Mouse (Mus musculus) limb, embryonic 13.5 days (tissue): ENCODE data around the gene Tceal9. TPM values are rescaled to one million over a fixed set of nuclear protein-coding genes. Genes with fewer than 3 reads are reported as not detected.
"Not testable (repeated sequence)": the region's sequence is repeated elsewhere in the genome, so short reads cannot be mapped to it uniquely, and the experiment has no call there.

Experiments used
- ATAC-seq: fragments of 200-750 bp; cut with Nextera tagmentation; 2 replicates; pipeline ENCODE4 v1.8.0; 2017; ENCODE audit warnings: low read depth, moderate number of reproducible peaks, moderate TSS enrichment; ENCODE audit not compliant: low FRiP score
- H3K27ac ChIP-seq: fragments of 300-500 bp; sonication (generic); 2 replicates; pipeline ENCODE4 v1.5.1; 2015; ENCODE audit warnings: inconsistent platforms, mild to moderate bottlenecking, moderate library complexity
- H3K27me3 ChIP-seq: fragments of 300-500 bp; sonication (generic); 2 replicates; pipeline ENCODE4 v1.6.1; 2015; ENCODE audit warnings: mild to moderate bottlenecking, inconsistent platforms
- H3K36me3 ChIP-seq: fragments of 300-500 bp; sonication (generic); 2 replicates; pipeline ENCODE4 v1.6.1; 2015; ENCODE audit warnings: inconsistent platforms, mild to moderate bottlenecking, moderate library complexity
- H3K4me1 ChIP-seq: fragments of 300-500 bp; sonication (generic); 2 replicates; pipeline ENCODE4 v1.6.1; 2015; ENCODE audit warnings: inconsistent platforms
- H3K4me2 ChIP-seq: fragments of 300-500 bp; sonication (generic); replicated peaks from 2 replicates; pipeline ENCODE4 v1.6.1; 2015; ENCODE audit warnings: inconsistent platforms, mild to moderate bottlenecking, moderate library complexity
- H3K4me3 ChIP-seq: fragments of 300-500 bp; sonication (generic); 2 replicates; pipeline ENCODE4 v1.5.1; 2015; ENCODE audit warnings: moderate library complexity, mild to moderate bottlenecking, inconsistent platforms
- H3K9ac ChIP-seq: fragments of 300-500 bp; sonication (generic); 2 replicates; pipeline ENCODE4 v1.6.1; 2015; ENCODE audit warnings: mild to moderate bottlenecking, inconsistent platforms
- H3K9me3 ChIP-seq: fragments of 300-500 bp; sonication (generic); 2 replicates; pipeline ENCODE4 v1.6.1; 2016; ENCODE audit warnings: inconsistent platforms
- WGBS: fragments of 180-500 bp; shearing (Covaris S2); methylation state at CpG from one replicate; pipeline ENCODE4 v1.1.7; 2015; 5-methylcytosine and 5-hydroxymethylcytosine counted together
- polyA plus RNA-seq: library from polyadenylated mRNA; unstranded; fragments of >200 nt; fragmentation: Nextera tagmentation; extraction: Ambion mirVana; gene quantifications from 2 replicates; pipeline ENCODE4 v1.2.1, GENCODE M21; 2015

Tceal9 gene
- polyA plus RNA-seq, 1 experiment from 2014 or later = 709 TPM

- Histone ChIP-seq H3K9ac (no peak overlapping the region), H3K4me1 (no peaks in the 10 kb centered on the region), H3K27ac (no peak overlapping the region), H3K27me3 (0 out of 2 replicates have a peak, but pooled peaks cover 4% of the 10 kb centered on the region), H3K4me2 (no peak overlapping the region), H3K9me3 (no peaks in the 10 kb centered on the region), H3K4me3 (no peak overlapping the region), H3K36me3 (no peaks in the 10 kb centered on the region)
- no peak for ATAC-seq
- 49% methylated on average over 3 of the region's 3 CpGs for WGBS
Measured at GRCm38 (mm10) chrX:136238118-136238517, 6.8 kb upstream of the Tceal9 start.

DNA sequence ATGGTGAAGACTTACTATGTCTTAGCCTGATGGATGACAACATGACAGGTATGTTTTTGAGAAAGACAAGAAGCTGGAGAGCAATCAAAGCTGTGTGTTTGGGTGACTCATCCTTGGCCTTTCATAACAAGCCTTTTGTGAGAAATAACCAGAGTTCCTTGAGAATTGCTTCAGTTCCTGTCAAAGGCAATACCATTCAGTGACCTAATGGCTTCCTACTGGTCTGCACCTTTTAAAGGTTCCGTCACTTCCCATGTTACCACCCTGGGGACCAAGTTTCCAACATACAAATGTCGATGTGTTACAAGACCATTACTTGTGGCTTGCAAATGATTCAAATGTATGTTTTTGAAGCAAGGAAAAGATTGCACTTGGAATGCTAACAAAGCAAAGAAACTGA, 1.7 kb upstream of the Tceal9 start:
- Histone ChIP-seq H3K27ac (no peak overlapping the region), H3K9ac (no peak overlapping the region), H3K4me1 (peaks cover 3% of the 10 kb centered on the region; the same call in 1 of the 2 replicates), H3K4me3 (no peak overlapping the region), H3K9me3 (no peaks in the 10 kb centered on the region), H3K36me3 (no peaks in the 10 kb centered on the region), H3K27me3 (0 out of 2 replicates have a peak, but pooled peaks cover 8% of the 10 kb centered on the region), H3K4me2 (peak overlapping the region; percentile 60)
- 69% methylated on average over 2 of the region's 2 CpGs for WGBS
- no peak for ATAC-seq

DNA sequence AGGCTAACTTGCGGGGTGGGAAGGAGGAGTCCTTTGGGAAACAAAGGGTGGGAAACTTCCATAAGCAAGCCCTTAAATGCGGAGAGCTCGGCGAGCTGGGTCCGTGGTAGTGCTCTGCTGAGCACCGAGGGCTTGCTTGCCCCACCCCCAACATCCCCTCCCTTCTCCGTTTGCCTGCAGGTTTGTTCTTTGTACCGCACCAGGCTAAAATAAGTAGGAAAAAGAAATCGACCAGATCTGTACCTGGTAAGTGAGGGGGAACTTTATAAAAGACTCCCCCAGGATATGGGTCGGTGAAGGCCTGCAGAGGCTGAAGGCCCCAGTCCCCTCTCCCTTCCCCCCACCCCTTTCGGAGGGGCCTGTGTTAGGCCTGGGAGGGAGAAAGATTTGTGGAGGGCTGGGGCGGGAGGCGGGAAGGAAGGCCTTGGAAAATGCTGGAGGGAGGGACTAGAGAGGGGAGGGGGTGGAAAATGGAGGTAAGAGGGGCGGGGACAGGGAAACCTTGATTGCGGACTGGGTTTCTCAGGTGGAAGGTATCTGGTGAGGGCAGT, 717 bp downstream of the Tceal9 start:
- ATAC-seq = peak; percentile 80
- peaks cover 8% of the 10 kb centered on the region; the same call in 1 of the 2 replicates for H3K27me3 ChIP-seq
- no peaks in the 10 kb centered on the region for H3K9me3 ChIP-seq
- 13% methylated on average over 15 of the region's 15 CpGs for WGBS
- H3K9ac ChIP-seq = peak overlapping the region; percentile 80
- peak overlapping the region; percentile 60 for H3K4me2 ChIP-seq
- H3K27ac ChIP-seq = peak overlapping the region; percentile 84
- H3K4me1 ChIP-seq = peaks cover 3% of the 10 kb centered on the region; the same call in 1 of the 2 replicates
- peak overlapping the region; percentile 59 for H3K4me3 ChIP-seq
- H3K36me3 ChIP-seq = no peaks in the 10 kb centered on the region

DNA sequence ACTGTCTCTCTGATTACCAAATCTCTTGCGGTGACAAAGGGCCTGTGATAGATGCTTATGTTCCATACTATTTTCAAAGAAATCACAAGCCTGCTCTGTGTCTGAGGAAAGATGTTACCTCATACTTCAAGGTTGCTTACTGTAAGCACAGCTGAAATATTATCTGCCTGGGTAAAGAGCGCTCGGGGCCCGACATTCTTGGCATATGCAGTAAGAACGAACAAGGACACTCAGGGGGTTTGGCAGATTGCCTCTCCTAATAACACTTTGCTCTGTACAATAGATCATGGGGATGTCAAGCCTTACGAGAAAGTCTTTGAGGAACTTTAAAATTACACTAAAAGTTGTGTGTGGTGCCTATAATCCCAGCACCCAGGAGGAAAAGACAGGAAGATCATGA, 3.9 kb downstream of the Tceal9 start:
- H3K9ac ChIP-seq = no peak overlapping the region
- no peak overlapping the region for H3K4me3 ChIP-seq
- H3K9me3 ChIP-seq = no peaks in the 10 kb centered on the region
- H3K36me3 ChIP-seq = no peaks in the 10 kb centered on the region
- no peak overlapping the region for H3K27ac ChIP-seq
- H3K4me1 ChIP-seq = 0 out of 2 replicates have a peak, but pooled peaks cover 3% of the 10 kb centered on the region
- H3K4me2 ChIP-seq = no peak overlapping the region
- peaks cover 4% of the 10 kb centered on the region; the same call in 1 of the 2 replicates for H3K27me3 ChIP-seq
- 70% methylated on average over 6 of the region's 6 CpGs for WGBS
- ATAC-seq = no peak

GRCm38 (mm10) chrX:136249671-136250070, 4.8 kb downstream of the Tceal9 start:
- Histone ChIP-seq H3K9ac (no peak overlapping the region), H3K4me3 (no peak overlapping the region), H3K4me2 (no peak overlapping the region), H3K36me3 (no peaks in the 10 kb centered on the region), H3K4me1 (0 out of 2 replicates have a peak, but pooled peaks cover 3% of the 10 kb centered on the region), H3K9me3 (no peaks in the 10 kb centered on the region), H3K27ac (no peak overlapping the region), H3K27me3 (peaks cover 4% of the 10 kb centered on the region; the same call in 1 of the 2 replicates)
- no peak for ATAC-seq
- WGBS = 67% methylated on average over 7 of the region's 7 CpGs

GRCm38 (mm10) chrX:136252023-136252729, 7.3 kb downstream of the Tceal9 start:
- Histone ChIP-seq H3K9me3 (no peaks in the 10 kb centered on the region), H3K36me3 (no peaks in the 10 kb centered on the region), H3K4me2 (no peak overlapping the region), H3K4me3 (no peak overlapping the region), H3K27ac (no peak overlapping the region), H3K9ac (no peak overlapping the region), H3K4me1 (no peaks in the 10 kb centered on the region), H3K27me3 (peaks cover 4% of the 10 kb centered on the region; the same call in 1 of the 2 replicates)
- no peak for ATAC-seq
- WGBS = 45% methylated on average over 6 of the region's 6 CpGs

- Histone ChIP-seq H3K9ac (no peak overlapping the region), H3K4me1 (peaks cover 12% of the 10 kb centered on the region; the same call in 1 of the 2 replicates), H3K27me3 (peaks cover 7% of the 10 kb centered on the region; the same call in 1 of the 2 replicates), H3K4me3 (no peak overlapping the region), H3K27ac (no peak overlapping the region), H3K36me3 (peaks cover 6% of the 10 kb centered on the region; the same call in 1 of the 2 replicates), H3K4me2 (no peak overlapping the region), H3K9me3 (no peaks in the 10 kb centered on the region)
- WGBS = 69% methylated on average over 5 of the region's 5 CpGs
- ATAC-seq = no peak
Measured at GRCm38 (mm10) chrX:136267720-136268119, 22.8 kb downstream of the Tceal9 start.

DNA sequence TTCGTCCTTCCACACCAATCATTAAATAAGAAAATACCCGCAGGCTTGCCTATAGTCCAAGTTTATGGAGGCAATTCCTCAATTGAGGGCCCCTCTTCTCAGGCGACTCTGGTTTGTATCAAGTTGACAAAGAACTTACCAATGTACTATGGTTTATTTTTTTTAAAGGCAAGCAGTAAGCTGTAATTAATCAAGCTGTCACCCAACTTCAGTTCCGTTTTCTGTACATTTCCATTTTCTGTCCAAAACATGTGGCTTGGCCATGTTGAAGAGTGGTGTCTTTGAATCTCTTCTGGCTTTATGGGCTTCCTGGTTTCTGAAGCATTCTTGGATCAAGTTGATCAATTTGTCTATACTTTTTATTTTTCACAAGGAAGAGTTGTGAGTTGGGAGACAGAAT, 23.3 kb downstream of the Tceal9 start:
- no peaks in the 10 kb centered on the region for H3K9me3 ChIP-seq
- H3K27ac ChIP-seq = no peak overlapping the region
- peaks cover 7% of the 10 kb centered on the region; the same call in 1 of the 2 replicates for H3K27me3 ChIP-seq
- no peak for ATAC-seq
- no peak overlapping the region for H3K4me3 ChIP-seq
- WGBS = 35% methylated on average over 4 of the region's 4 CpGs
- no peak overlapping the region for H3K9ac ChIP-seq
- no peak overlapping the region for H3K4me2 ChIP-seq
- H3K36me3 ChIP-seq = peaks cover 6% of the 10 kb centered on the region; the same call in 1 of the 2 replicates
- peaks cover 12% of the 10 kb centered on the region; the same call in 1 of the 2 replicates for H3K4me1 ChIP-seq

- not testable (repeated sequence) for H3K9me3 ChIP-seq, H3K27me3 ChIP-seq, H3K27ac ChIP-seq, H3K36me3 ChIP-seq
- peak within 1 kb of the TSS; percentile 48 for H3K4me3 ChIP-seq
- WGBS = 81% methylated on average over 4 of the region's 30 CpGs
- peaks cover 12% of the 10 kb centered on the region; the same call in 1 of the 2 replicates for H3K4me1 ChIP-seq
- peak within 1 kb of the TSS; percentile 58 for H3K4me2 ChIP-seq
- H3K9ac ChIP-seq = peak within 1 kb of the TSS; percentile 63
- peak; percentile 97 for ATAC-seq
Measured at GRCm38 (mm10) chrX:136269743-136270392, 25.0 kb downstream of the Tceal9 start, which contains the start of gene Bex3. Gene Bex3 (plus strand): TSS chrX:136270253.

- peak; percentile 51; the same call in 1 of the 2 replicates for ATAC-seq
- 15% methylated on average over 6 of the region's 60 CpGs for WGBS
- not testable (repeated sequence) for H3K36me3 ChIP-seq, H3K9me3 ChIP-seq, H3K27me3 ChIP-seq, H3K27ac ChIP-seq
- peak overlapping the region; percentile 48 for H3K4me3 ChIP-seq
- H3K4me1 ChIP-seq = peaks cover 12% of the 10 kb centered on the region; the same call in 1 of the 2 replicates
- peak overlapping the region; percentile 63 for H3K9ac ChIP-seq
- H3K4me2 ChIP-seq = peak overlapping the region; percentile 58
Measured at GRCm38 (mm10) chrX:136270393-136271111, 25.7 kb downstream of the Tceal9 start.

GRCm38 (mm10) chrX:136274542-136274941, 29.7 kb downstream of the Tceal9 start:
- Histone ChIP-seq H3K4me2 (no peak overlapping the region), H3K4me3 (no peak overlapping the region), H3K27ac (no peak overlapping the region), H3K9ac (no peak overlapping the region), H3K9me3 (no peaks in the 10 kb centered on the region), H3K4me1 (peaks cover 12% of the 10 kb centered on the region; the same call in 1 of the 2 replicates), H3K27me3 (peaks cover 11% of the 10 kb centered on the region; the same call in 1 of the 2 replicates), H3K36me3 (peaks cover 6% of the 10 kb centered on the region; the same call in 1 of the 2 replicates)
- 14% methylated on average over 3 of the region's 3 CpGs for WGBS
- ATAC-seq = no peak
